Mouse (Mus musculus) lung, postnatal 0 days (tissue): ENCODE data around the gene Diablo. TPM values are rescaled to one million over a fixed set of nuclear protein-coding genes. Genes with fewer than 3 reads are reported as not detected.
"Not testable (repeated sequence)": the region's sequence is repeated elsewhere in the genome, so short reads cannot be mapped to it uniquely, and the experiment has no call there.

Source experiments
- ATAC-seq: fragments of 200-750 bp; cut with Nextera tagmentation; 2 replicates; pipeline ENCODE4 v1.8.0; 2017; ENCODE audit warnings: moderate library complexity
- DNase-seq: peaks from one replicate; pipeline ENCODE4 v3.0.0-alpha.2; 2016; ENCODE audit warnings: low spot score
- H3K27ac ChIP-seq: fragments of 300-500 bp; sonication (generic); 2 replicates; pipeline ENCODE4 v1.5.1; 2014; ENCODE audit warnings: antibody characterized with exemption, mild to moderate bottlenecking, low read length, mixed read lengths
- H3K27me3 ChIP-seq: fragments of 300-500 bp; sonication (generic); replicated peaks from 2 replicates; pipeline ENCODE4 v1.6.1; 2014; ENCODE audit warnings: low read length, mixed read lengths; ENCODE audit not compliant: insufficient read depth
- H3K36me3 ChIP-seq: fragments of 300-500 bp; sonication (generic); 2 replicates; pipeline ENCODE4 v1.6.1; 2014; ENCODE audit warnings: low read length, mixed read lengths; ENCODE audit not compliant: insufficient read depth
- H3K4me1 ChIP-seq: fragments of 300-500 bp; sonication (generic); 2 replicates; pipeline ENCODE4 v1.6.1; 2014; ENCODE audit warnings: antibody characterized with exemption, low read depth, low read length, mixed read lengths; ENCODE audit not compliant: insufficient read depth
- H3K4me2 ChIP-seq: fragments of 300-500 bp; sonication (generic); replicated peaks from 2 replicates; pipeline ENCODE4 v1.6.1; 2014; ENCODE audit warnings: low read depth, mild to moderate bottlenecking, low read length, moderate library complexity, mixed read lengths
- H3K4me3 ChIP-seq: fragments of 300-500 bp; sonication (generic); 2 replicates; pipeline ENCODE4 v1.5.1; 2014; ENCODE audit warnings: low read depth, low read length
- H3K9ac ChIP-seq: fragments of 300-500 bp; sonication (generic); replicated peaks from 2 replicates; pipeline ENCODE4 v1.6.1; 2014; ENCODE audit warnings: low read depth, mild to moderate bottlenecking
- H3K9me3 ChIP-seq: fragments of 300-500 bp; sonication (generic); 2 replicates; pipeline ENCODE4 v1.6.1; 2016; ENCODE audit warnings: low read length, mixed read lengths
- CTCF ChIP-seq: IDR thresholded peaks from 2 replicates; pipeline ENCODE4 v1.5.1; 2016; ENCODE audit warnings: antibody characterized with exemption, mild to moderate bottlenecking
- EP300 ChIP-seq: IDR thresholded peaks from 2 replicates; pipeline ENCODE4 v1.6.1; 2016; ENCODE audit warnings: antibody characterized with exemption, mild to moderate bottlenecking, control low read depth
- WGBS: fragments of 180-500 bp; shearing (Covaris S2); extraction: QIAGEN DNeasy Blood & Tissue Kit; methylation state at CpG from one replicate; pipeline ENCODE4 v1.1.7; 2014; 5-methylcytosine and 5-hydroxymethylcytosine counted together
- polyA plus RNA-seq: library from polyadenylated mRNA; unstranded; fragments of >200 nt; fragmentation: Nextera tagmentation; extraction: Ambion mirVana; gene quantifications from 2 replicates; pipeline ENCODE4 v1.2.1, GENCODE M21; 2015

Gene Diablo
- polyA plus RNA-seq, 1 experiment from 2014 or later, result 75.9 TPM

- ATAC-seq (no peak), DNase-seq (no peak)
- Histone ChIP-seq H3K4me1 (peaks cover 9% of the 10 kb centered on the region; the same call in 1 of the 2 replicates), H3K27me3 (no peaks in the 10 kb centered on the region), H3K9ac (no peak overlapping the region), H3K27ac (no peak overlapping the region), H3K9me3 (no peaks in the 10 kb centered on the region), H3K36me3 (peaks cover 8% of the 10 kb centered on the region; the same call in 1 of the 2 replicates), H3K4me3 (no peak overlapping the region), H3K4me2 (no peak overlapping the region)
- no peak for TF ChIP-seq CTCF
- TF ChIP-seq EP300, result no peak
- 71% methylated on average over 1 of the region's 1 CpGs for WGBS
Observed at GRCm38 (mm10) chr5:123522166-123522565, 1.8 kb downstream of the Diablo start.

GRCm38 (mm10) chr5:123521621-123522020 lies 2.4 kb downstream of the Diablo start:
- H3K9me3 ChIP-seq, result no peaks in the 10 kb centered on the region
- H3K9ac ChIP-seq, result no peak overlapping the region
- H3K4me2 ChIP-seq, result no peak overlapping the region
- no peak overlapping the region for H3K4me3 ChIP-seq
- WGBS, result 95% methylated on average over 1 of the region's 1 CpGs
- peaks cover 14% of the 10 kb centered on the region; the same call in 1 of the 2 replicates for H3K36me3 ChIP-seq
- TF ChIP-seq EP300 (no peak), CTCF (no peak)
- no peak overlapping the region for H3K27ac ChIP-seq
- DNase-seq, result no peak
- H3K4me1 ChIP-seq, result peaks cover 9% of the 10 kb centered on the region; the same call in 1 of the 2 replicates
- no peaks in the 10 kb centered on the region for H3K27me3 ChIP-seq
- no peak for ATAC-seq

DNA sequence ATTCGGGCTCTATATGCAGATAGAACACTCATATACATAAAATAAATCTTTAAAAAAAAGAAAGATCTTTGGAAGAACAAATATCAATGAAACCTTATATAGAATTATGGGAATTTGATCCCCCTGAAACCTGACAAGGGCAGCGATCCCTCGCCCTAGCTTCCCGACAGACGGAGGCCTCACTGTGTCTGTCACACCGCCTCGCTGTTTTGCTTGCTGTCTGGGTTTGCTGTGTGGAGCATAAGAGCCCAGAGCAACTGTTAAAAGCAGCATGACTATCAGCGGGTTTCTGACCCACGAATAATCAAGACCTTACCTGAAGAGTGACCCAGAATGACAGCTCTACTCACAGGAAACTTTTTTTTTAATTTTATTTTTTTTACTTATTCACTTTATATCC lies 3.3 kb downstream of the Diablo start:
- H3K9me3 ChIP-seq, result no peaks in the 10 kb centered on the region
- H3K4me2 ChIP-seq, result no peak overlapping the region
- H3K27me3 ChIP-seq, result no peaks in the 10 kb centered on the region
- TF ChIP-seq EP300 (no peak), CTCF (no peak)
- no peak overlapping the region for H3K4me3 ChIP-seq
- H3K4me1 ChIP-seq, result peaks cover 9% of the 10 kb centered on the region; the same call in 1 of the 2 replicates
- peaks cover 23% of the 10 kb centered on the region; the same call in 1 of the 2 replicates for H3K36me3 ChIP-seq
- H3K9ac ChIP-seq, result no peak overlapping the region
- ATAC-seq, result no peak
- DNase-seq, result no peak
- WGBS, result 87% methylated on average over 9 of the region's 9 CpGs
- no peak overlapping the region for H3K27ac ChIP-seq

GRCm38 (mm10) chr5:123514871-123515270 lies 9.1 kb downstream of the Diablo start:
- WGBS, result 84% methylated on average over 5 of the region's 5 CpGs
- Histone ChIP-seq H3K4me2 (no peak overlapping the region), H3K4me3 (no peak overlapping the region), H3K27me3 (no peaks in the 10 kb centered on the region), H3K27ac (no peak overlapping the region), H3K36me3 (peaks cover 26% of the 10 kb centered on the region; the same call in 1 of the 2 replicates), H3K4me1 (no peaks in the 10 kb centered on the region), H3K9me3 (no peaks in the 10 kb centered on the region), H3K9ac (no peak overlapping the region)
- ATAC-seq (no peak), DNase-seq (no peak)
- TF ChIP-seq EP300 (no peak), CTCF (no peak)

DNA sequence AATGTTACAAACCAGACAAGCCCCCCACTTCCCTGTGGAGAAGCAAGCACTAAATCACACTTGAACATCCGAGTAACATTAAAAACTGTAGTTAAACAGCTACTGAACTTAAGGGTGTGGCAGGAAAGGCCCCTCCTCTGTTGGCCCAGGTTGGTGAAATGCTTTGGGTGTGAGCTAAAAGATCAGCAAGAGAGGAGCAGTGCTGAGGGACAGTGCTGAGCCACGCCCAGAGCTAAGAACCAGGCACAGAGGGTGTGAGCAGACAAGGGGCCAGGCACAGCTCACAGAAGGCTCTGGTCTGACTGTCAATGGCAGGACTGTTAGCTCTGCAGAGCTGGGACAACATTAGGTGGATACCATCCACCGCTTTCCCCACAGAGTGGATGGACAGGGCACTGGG lies 11.9 kb downstream of the Diablo start:
- Histone ChIP-seq H3K4me1 (0 out of 2 replicates have a peak, but pooled peaks cover 3% of the 10 kb centered on the region), H3K4me2 (no peak overlapping the region), H3K27me3 (peaks cover 2% of the 10 kb centered on the region; the same call in 1 of the 2 replicates), H3K36me3 (0 out of 2 replicates have a peak, but pooled peaks cover 17% of the 10 kb centered on the region), H3K9ac (no peak overlapping the region), H3K9me3 (no peaks in the 10 kb centered on the region), H3K4me3 (no peak overlapping the region), H3K27ac (no peak overlapping the region)
- ATAC-seq (no peak), DNase-seq (no peak)
- WGBS, result 65% methylated on average over 3 of the region's 3 CpGs
- no peak for TF ChIP-seq CTCF
- no peak for TF ChIP-seq EP300

- not testable (repeated sequence) for H3K4me3 ChIP-seq, H3K27me3 ChIP-seq, H3K9me3 ChIP-seq, H3K4me2 ChIP-seq, H3K9ac ChIP-seq, H3K4me1 ChIP-seq, ATAC-seq, H3K27ac ChIP-seq, DNase-seq
- 0 out of 2 replicates have a peak, but pooled peaks cover 11% of the 10 kb centered on the region for H3K36me3 ChIP-seq
- 85% methylated on average over 3 of the region's 3 CpGs for WGBS
Observed at GRCm38 (mm10) chr5:123511426-123511825, 12.6 kb downstream of the Diablo start.

GRCm38 (mm10) chr5:123510160-123510559 lies 13.8 kb downstream of the Diablo start, which contains the start of gene B3gnt4:
B3gnt4 (plus strand) TSS chr5:123510460.
- DNase-seq (no peak), ATAC-seq (no peak)
- Histone ChIP-seq H3K27ac (no peak within 1 kb of the TSS), H3K4me2 (no peak within 1 kb of the TSS), H3K27me3 (peaks cover 2% of the 10 kb centered on the region; the same call in 1 of the 2 replicates), H3K9me3 (no peaks in the 10 kb centered on the region), H3K9ac (no peak within 1 kb of the TSS), H3K36me3 (no peaks in the 10 kb centered on the region), H3K4me1 (0 out of 2 replicates have a peak, but pooled peaks cover 3% of the 10 kb centered on the region), H3K4me3 (no peak within 1 kb of the TSS)
- WGBS, result 85% methylated on average over 5 of the region's 5 CpGs
- TF ChIP-seq CTCF (no peak), EP300 (no peak)
